Mouse (Mus musculus): ENCODE data around the gene Chst4.
"Not testable (repeated sequence)": the region's sequence is repeated elsewhere in the genome, so short reads cannot be mapped to it uniquely, and the experiment has no call there.

Chst4 gene

GRCm38 (mm10) chr8:110039659-110040058, at the start of gene Chst4:
Chst4 (minus strand) TSS chr8:110039740.
- no peak for DNase-seq (ENCODE audit: low spot score)

GRCm38 (mm10) chr8:110082416-110083105, 43.0 kb upstream of the Chst4 start:
- no peak for DNase-seq (ENCODE audit: low spot score)

GRCm38 (mm10) chr8:110079282-110080221, 40.0 kb upstream of the Chst4 start, which contains the start of gene Zfp612:
Zfp612 (plus strand) TSS chr8:110079746.
- DNase-seq (ENCODE audit: low spot score) = peak; percentile 34

- DNase-seq (ENCODE audit: low spot score) = no peak
Observed at GRCm38 (mm10) chr8:110074496-110074895, 35.0 kb upstream of the Chst4 start.

- no peak for DNase-seq (ENCODE audit: low spot score)
Observed at GRCm38 (mm10) chr8:110071600-110071999, 32.1 kb upstream of the Chst4 start.

GRCm38 (mm10) chr8:110069706-110070105, 30.2 kb upstream of the Chst4 start:
- DNase-seq (ENCODE audit: low spot score) = no peak

- DNase-seq (ENCODE audit: low spot score) = no peak
Observed at GRCm38 (mm10) chr8:110065676-110066075, 26.1 kb upstream of the Chst4 start.

- DNase-seq (ENCODE audit: low spot score) = no peak
Observed at GRCm38 (mm10) chr8:110064606-110065365, 25.2 kb upstream of the Chst4 start.

- no peak for DNase-seq (ENCODE audit: low spot score)
Observed at GRCm38 (mm10) chr8:110064161-110064560, 24.6 kb upstream of the Chst4 start.

- DNase-seq (ENCODE audit: low spot score) = no peak
Observed at GRCm38 (mm10) chr8:110058207-110058606, 18.7 kb upstream of the Chst4 start.

- no peak for DNase-seq (ENCODE audit: low spot score)
Observed at GRCm38 (mm10) chr8:110051208-110051607, 11.7 kb upstream of the Chst4 start.

- no peak for DNase-seq (ENCODE audit: low spot score)
Observed at GRCm38 (mm10) chr8:110040509-110040908, 969 bp upstream of the Chst4 start.

GRCm38 (mm10) chr8:110039216-110039615, 324 bp downstream of the Chst4 start:
- no peak for DNase-seq (ENCODE audit: low spot score)

- DNase-seq (ENCODE audit: low spot score) = no peak
Observed at GRCm38 (mm10) chr8:110036156-110036555, 3.4 kb downstream of the Chst4 start.

GRCm38 (mm10) chr8:110034331-110034730, 5.2 kb downstream of the Chst4 start:
- no peak for DNase-seq (ENCODE audit: low spot score)

GRCm38 (mm10) chr8:110033771-110034170, 5.8 kb downstream of the Chst4 start:
- DNase-seq (ENCODE audit: low spot score) = not testable (repeated sequence)

- no peak for DNase-seq (ENCODE audit: low spot score)
Observed at GRCm38 (mm10) chr8:110022768-110023344, 16.7 kb downstream of the Chst4 start.

- no peak for DNase-seq (ENCODE audit: low spot score)
Observed at GRCm38 (mm10) chr8:110022081-110022480, 17.5 kb downstream of the Chst4 start.

GRCm38 (mm10) chr8:110010868-110011267, 28.7 kb downstream of the Chst4 start:
- DNase-seq (ENCODE audit: low spot score) = no peak

- DNase-seq (ENCODE audit: low spot score) = no peak
Observed at GRCm38 (mm10) chr8:110008995-110009446, 30.5 kb downstream of the Chst4 start.

GRCm38 (mm10) chr8:110008228-110008994, 31.1 kb downstream of the Chst4 start:
- no peak for DNase-seq (ENCODE audit: low spot score)

All from T-cell, adult 2 months (primary cell).